Mouse (Mus musculus) thymus, postnatal 0 days (tissue): Measurements from ENCODE around the gene Ntng1. TPM values are rescaled to one million over a fixed set of nuclear protein-coding genes. Genes with fewer than 3 reads are reported as not detected.

Experiments used
- DNase-seq: peaks from one replicate; pipeline ENCODE4 v3.0.0-alpha.2; 2015; ENCODE audit warnings: low spot score
- polyA plus RNA-seq: library from polyadenylated mRNA; unstranded; fragments of >200 nt; fragmentation: Nextera tagmentation; extraction: Ambion mirVana; gene quantifications from 2 replicates; pipeline ENCODE4 v1.2.1, GENCODE M21; 2015

Gene Ntng1
- 0.14 and 0.20 TPM in 2 replicates for polyA plus RNA-seq

GRCm38 (mm10) chr3:110143206-110144061 is at the start of gene Ntng1:
TSS of gene Ntng1 (minus strand) at chr3:110144011.
- peak; percentile 3 for DNase-seq

- DNase-seq, result no peak
Measured at GRCm38 (mm10) chr3:110187401-110187948, 43.7 kb upstream of the Ntng1 start.

GRCm38 (mm10) chr3:110149089-110149488 is 5.3 kb upstream of the Ntng1 start:
- DNase-seq, result no peak

- no peak for DNase-seq
Measured at GRCm38 (mm10) chr3:110144301-110145055, 667 bp upstream of the Ntng1 start.

GRCm38 (mm10) chr3:110142314-110143205 is 1.3 kb downstream of the Ntng1 start:
- no peak for DNase-seq

- peak; percentile 34 for DNase-seq
Measured at GRCm38 (mm10) chr3:110141351-110142302, 2.2 kb downstream of the Ntng1 start.

GRCm38 (mm10) chr3:110136115-110136514 is 7.7 kb downstream of the Ntng1 start:
- DNase-seq, result no peak

GRCm38 (mm10) chr3:110133150-110133549 is 10.7 kb downstream of the Ntng1 start:
- DNase-seq, result no peak

DNA sequence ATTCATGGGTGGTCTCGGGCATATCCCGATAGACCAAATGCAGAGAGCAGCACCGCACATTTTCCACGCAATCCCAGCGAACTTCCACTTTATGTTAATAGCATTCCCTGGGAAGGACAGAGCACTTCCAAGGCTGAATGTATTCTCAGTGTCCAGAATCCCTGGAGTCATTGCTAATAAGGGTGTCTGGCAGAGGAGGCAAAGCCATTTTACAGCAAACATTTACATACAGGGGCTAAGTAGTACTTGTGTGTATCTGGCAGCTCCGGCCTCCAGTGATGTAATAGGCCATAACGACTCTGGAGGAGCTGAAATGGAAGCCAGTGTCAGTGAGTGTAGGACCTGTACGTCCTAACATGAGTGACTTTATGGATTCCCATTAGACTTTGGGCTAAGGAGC is 11.5 kb downstream of the Ntng1 start:
- no peak for DNase-seq

DNA sequence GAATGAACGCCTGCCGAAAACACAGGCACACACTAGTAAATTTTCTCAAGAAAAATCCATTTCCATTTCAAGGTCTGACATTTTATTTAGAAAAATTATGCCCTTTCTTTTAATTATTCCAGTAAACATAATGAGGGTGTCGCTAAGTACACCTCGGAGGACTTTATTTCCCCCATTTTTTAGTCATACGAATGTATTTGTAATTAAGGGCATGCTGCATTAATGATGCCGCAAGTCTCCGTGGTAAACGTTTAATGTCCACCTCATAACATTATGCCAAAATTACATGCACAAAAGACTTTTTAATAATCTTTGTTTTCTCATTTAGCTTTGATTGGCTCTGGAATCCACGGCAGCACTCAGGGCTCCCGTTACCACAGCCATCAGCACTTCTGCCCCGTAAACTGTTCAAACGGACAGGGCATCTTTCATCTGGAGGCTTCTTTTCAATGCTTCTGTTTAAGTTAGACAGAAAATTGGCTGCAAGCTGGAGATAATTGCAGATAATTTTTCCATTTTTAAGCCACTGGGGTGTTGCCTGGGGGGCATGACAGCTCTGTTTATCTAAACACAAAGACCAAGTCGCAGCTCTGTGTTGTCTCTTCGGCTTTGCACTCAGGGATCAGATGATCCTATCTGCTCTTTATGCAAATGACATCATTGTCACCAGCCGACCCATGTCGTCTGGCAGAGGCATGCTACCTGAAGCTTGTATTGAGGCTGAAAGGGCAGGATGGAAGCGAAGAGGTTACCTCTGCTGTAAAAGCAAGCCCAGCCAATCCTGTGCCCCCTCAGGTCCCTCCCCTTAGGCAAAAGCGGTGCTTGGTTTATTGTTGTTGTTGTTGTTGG is 12.5 kb downstream of the Ntng1 start:
- DNase-seq, result no peak

DNA sequence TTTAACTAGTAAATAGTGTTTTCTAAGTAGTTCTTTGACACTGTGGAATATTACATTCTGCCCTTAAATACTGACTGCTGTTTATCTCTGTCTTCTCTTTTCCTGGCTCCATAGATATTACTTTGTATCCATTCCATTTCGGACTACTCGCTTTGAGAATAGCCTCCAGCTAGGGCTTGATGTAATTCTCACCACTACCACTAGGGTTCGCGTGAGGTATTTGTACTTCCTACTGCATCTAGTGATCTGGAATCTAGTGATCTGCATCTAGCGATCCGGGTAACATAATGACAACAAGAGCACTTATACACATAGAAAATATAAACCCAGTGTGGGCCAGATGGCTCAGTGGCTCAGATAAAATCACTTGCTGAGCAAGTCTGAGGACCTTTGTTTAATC is 14.2 kb downstream of the Ntng1 start:
- DNase-seq, result peak; percentile 20

DNA sequence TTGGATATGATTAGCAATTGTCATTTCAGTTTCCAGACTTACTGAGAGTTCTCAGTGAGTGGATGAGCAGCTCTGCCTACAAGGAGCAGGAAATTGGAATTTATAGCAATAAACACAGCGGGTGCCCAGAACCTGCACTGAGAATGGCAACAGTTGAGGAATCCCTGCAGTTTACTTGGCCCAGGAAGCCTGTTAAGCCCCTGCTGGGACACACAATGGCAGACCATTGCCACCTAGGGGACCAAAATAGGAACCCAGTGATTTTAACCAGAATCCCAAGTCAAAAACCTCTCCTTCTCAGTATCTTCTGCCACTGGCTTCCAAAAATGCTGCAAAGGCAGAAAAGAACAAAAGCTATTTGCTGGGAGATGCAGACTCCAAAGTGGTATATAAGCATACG is 37.8 kb downstream of the Ntng1 start:
- no peak for DNase-seq

DNA sequence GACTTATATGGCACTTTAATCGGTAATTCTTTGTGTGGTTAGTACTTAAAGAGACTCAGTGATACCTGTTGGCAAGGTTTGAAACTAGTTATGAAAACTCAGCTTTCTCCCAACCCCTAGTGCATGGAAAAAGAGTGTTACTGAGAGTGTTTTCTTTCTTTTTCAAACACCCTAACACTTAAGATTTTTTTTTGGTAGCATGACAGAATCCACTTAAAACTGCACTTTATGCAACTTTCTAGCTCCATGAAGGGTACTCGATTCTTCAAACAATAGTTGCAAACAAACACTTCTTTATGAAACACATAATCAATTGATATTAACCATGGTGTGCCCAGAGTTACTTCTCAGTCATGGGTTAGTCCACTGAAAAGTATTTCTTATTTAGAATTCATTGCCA is 49.4 kb downstream of the Ntng1 start:
- no peak for DNase-seq

DNA sequence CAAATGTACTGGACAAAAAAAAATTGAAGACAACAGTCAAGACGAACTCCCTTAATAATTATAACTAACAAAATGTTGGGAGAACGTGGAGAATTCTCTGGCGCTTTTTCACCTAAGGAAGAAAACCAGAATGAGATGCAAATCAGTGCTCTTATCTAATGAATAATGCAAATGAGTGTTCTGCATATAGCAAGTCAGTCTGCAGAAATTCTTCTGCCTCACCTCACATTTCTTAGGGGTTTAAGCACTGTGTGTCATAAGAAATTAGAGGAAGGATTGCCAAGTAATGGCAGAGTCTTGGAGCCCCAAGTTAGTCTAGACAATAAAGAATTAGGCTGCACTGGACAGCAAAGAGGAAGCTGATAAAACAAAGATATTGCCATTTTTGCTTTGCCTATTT is 49.8 kb downstream of the Ntng1 start:
- DNase-seq, result no peak

DNA sequence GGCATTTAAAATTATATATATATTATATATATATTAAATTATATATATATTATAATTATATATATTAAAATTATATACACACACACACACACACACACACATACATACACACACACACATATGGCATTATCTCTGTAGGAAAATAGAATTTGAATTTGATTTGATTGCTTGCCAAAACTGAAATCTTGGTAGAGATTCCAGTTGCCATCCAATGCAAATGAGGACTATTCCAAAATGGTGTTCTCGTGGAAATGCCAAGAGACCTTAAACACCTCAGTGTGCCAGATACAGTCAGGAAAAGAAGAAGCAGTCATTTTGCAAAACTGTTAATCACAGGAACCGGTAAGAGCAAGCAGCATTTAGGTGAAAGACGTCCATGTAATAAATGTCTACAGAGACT is 51.3 kb downstream of the Ntng1 start:
- DNase-seq, result no peak

DNA sequence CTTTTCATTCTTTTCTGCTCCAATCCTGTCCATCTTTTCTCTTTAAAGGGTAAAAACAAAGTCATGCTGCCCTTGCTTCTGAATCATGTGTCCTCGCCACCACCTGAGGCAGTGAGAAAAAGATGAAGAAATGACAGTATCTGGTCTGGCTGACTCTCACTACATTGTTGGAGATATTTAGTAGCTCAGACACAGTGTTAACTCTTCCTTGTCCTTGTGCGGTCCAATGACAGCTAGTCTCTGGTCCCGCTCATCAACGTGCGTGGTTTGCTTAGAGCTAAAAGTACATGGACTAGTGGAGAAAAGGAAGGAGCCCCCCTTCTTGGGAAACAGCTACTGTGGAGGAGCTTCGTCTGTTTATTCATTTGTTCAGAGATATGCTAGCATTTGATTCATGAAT is 56.6 kb downstream of the Ntng1 start:
- no peak for DNase-seq

DNA sequence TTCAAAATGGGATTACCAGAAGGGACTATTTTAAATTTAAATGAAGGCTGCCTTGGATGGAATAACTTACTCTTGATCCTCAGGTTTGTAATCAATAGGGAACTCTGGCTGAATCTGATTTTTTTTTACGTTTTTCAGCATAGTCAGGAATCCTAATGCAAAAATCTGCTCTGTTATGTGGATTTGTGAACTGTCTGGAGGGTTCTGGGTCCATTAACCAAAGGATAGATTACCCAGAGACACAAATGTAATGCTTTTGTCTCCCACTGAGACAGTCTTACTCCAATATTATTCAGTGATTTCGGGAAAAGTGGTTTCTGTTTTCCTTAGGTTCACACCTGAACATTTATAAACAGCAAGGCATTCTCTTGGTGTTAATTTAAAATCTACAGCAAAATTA is 58.5 kb downstream of the Ntng1 start:
- DNase-seq, result no peak

DNA sequence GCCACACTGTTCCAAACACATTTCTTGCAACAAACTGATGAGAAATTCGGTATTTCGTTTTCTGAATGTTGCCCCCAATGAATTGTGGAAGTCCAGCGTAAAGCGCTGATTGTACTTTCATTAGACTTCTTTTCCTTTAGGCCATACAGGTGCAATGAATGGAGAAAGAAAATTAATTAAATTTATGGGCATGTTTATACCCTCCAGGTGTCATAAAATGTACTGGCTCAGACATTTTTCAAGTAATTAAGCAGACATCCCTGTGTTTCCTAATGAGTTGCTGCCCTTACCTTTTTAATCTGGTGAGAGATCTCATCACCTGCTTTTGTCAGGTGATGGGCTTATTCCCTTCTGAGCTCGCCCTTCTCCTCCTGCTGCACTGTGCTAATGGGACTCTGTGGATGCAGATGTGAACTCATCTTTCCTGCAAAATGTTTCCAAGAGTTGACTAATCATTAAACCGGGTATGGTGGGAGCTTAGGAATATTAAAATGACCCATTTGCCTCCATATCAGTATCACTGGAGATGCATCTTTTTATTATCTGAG is 79.0 kb downstream of the Ntng1 start:
- DNase-seq, result no peak

DNA sequence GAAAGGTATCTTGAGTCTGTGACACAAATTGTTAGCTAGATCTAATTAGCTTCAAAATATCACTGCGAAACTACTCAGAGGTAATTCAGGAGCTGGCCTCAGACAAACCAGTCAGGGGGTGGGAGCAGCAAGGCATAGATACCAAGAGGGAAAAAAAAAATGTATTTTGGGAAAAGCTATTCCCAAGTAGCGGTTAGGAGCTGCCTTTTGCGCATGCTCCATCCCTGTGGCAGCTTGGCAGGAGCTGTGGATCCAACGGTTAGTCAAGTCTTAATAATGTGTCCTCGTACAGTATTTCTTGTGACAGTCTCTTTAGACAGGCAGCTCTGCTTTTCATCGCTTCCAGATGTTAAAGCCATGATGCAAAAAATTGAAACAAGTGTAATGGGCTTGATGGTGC is 87.9 kb downstream of the Ntng1 start:
- DNase-seq, result no peak
